Mouse (Mus musculus) cerebellum, adult 2 months (tissue): ENCODE measurements at regions not wholly inside any gene's neighbourhood (a gene's known extent, or its start where the extent isn't known, plus 50 kb on each side); places are given as distances from the start of the nearest gene placed in this dataset.

ENCODE experiments used
- DNase-seq, 2 experiments: peaks; one replicate each; pipeline ENCODE4 v3.0.0; 2021
- H3K27ac ChIP-seq: fragments of 200-500 bp; 2 replicates; pipeline ENCODE4 v1.5.1; 2012; ENCODE audit warnings: low read length, control low read depth, inconsistent platforms; ENCODE audit not compliant: insufficient read depth
- H3K27me3 ChIP-seq: fragments of 200-500 bp; 2 replicates; pipeline ENCODE4 v1.6.1; 2012; ENCODE audit warnings: inconsistent platforms, mild to moderate bottlenecking, low read length, moderate library complexity; ENCODE audit not compliant: control insufficient read depth, insufficient read depth
- H3K4me1 ChIP-seq: fragments of 200-500 bp; 2 replicates; pipeline ENCODE4 v1.6.1; 2011; ENCODE audit warnings: low read length; ENCODE audit not compliant: control insufficient read depth, insufficient read depth
- H3K4me3 ChIP-seq: fragments of 200-500 bp; replicated peaks from 2 replicates; pipeline ENCODE3; 2011; ENCODE audit warnings: mild to moderate bottlenecking, low read depth, low read length, control low read depth; ENCODE audit not compliant: insufficient read depth
- CTCF ChIP-seq: fragments of 200-500 bp; IDR thresholded peaks from 2 replicates; pipeline ENCODE4 v1.5.1; 2011; ENCODE audit warnings: low read depth, mild to moderate bottlenecking, control low read depth, low read length, moderate library complexity, borderline replicate concordance; ENCODE audit not compliant: insufficient read depth
- POLR2A ChIP-seq: fragments of 200-500 bp; IDR thresholded peaks from 2 replicates; pipeline ENCODE4 v1.6.1; 2011; ENCODE audit warnings: low read length, control low read depth, borderline replicate concordance; ENCODE audit not compliant: insufficient read depth
- WGBS: fragments of 180-500 bp; shearing (Covaris S2); methylation state at CpG from one replicate; pipeline ENCODE4 v1.1.7; 2018; 5-methylcytosine and 5-hydroxymethylcytosine counted together

- no peak for DNase-seq
- TF ChIP-seq CTCF (no peak), POLR2A (no peak)
- H3K27me3 ChIP-seq: no peaks in the 10 kb centered on the region; the same call in 1 of the 2 replicates
- H3K27ac ChIP-seq: no peak overlapping the region
- H3K4me3 ChIP-seq: no peak overlapping the region
- WGBS: 19% methylated on average over 16 of the region's 16 CpGs
- H3K4me1 ChIP-seq: no peaks in the 10 kb centered on the region
Measured at GRCm38 (mm10) chr6:148598746-148599337, 154.7 kb upstream of the Tmtc1 start.

GRCm38 (mm10) chr6:148595009-148595770 lies 151.0 kb upstream of the Tmtc1 start:
- Histone ChIP-seq H3K4me1 (no peaks in the 10 kb centered on the region), H3K27ac (no peak overlapping the region), H3K4me3 (no peak overlapping the region), H3K27me3 (no peaks in the 10 kb centered on the region; the same call in 1 of the 2 replicates)
- TF ChIP-seq POLR2A: no peak
- no peak for DNase-seq
- 77% methylated on average over 3 of the region's 3 CpGs for WGBS

GRCm38 (mm10) chr6:148588971-148589370 lies 144.8 kb upstream of the Tmtc1 start:
- H3K27ac ChIP-seq: no peak overlapping the region

GRCm38 (mm10) chr6:148586439-148587321 lies 142.5 kb upstream of the Tmtc1 start:
- Histone ChIP-seq H3K4me3 (no peak overlapping the region), H3K27me3 (no peaks in the 10 kb centered on the region), H3K4me1 (no peaks in the 10 kb centered on the region), H3K27ac (no peak overlapping the region)
- DNase-seq: no peak
- WGBS: 80% methylated on average over 10 of the region's 10 CpGs
- no peak for TF ChIP-seq CTCF
- no peak for TF ChIP-seq POLR2A

More at GRCm38 (mm10) chr6:148588971-148589370, 144.8 kb upstream of the Tmtc1 start:
- Histone ChIP-seq H3K4me3 (no peak overlapping the region), H3K4me1 (no peaks in the 10 kb centered on the region), H3K27me3 (no peaks in the 10 kb centered on the region)
- 8% methylated on average over 4 of the region's 4 CpGs for WGBS
- TF ChIP-seq POLR2A (no peak), CTCF (no peak)
- no peak for DNase-seq

GRCm38 (mm10) chr6:148584126-148584525 lies 139.9 kb upstream of the Tmtc1 start:
- TF ChIP-seq POLR2A: no peak
- no peak for TF ChIP-seq CTCF
- H3K27me3 ChIP-seq: no peaks in the 10 kb centered on the region
- no peaks in the 10 kb centered on the region for H3K4me1 ChIP-seq
- no peak for DNase-seq
- no peak overlapping the region for H3K27ac ChIP-seq
- no peak overlapping the region for H3K4me3 ChIP-seq
- WGBS: 30% methylated on average over 2 of the region's 2 CpGs

GRCm38 (mm10) chr6:148578281-148578680 lies 134.1 kb upstream of the Tmtc1 start:
- no peaks in the 10 kb centered on the region for H3K4me1 ChIP-seq
- no peak for DNase-seq
- H3K27ac ChIP-seq: no peak overlapping the region
- TF ChIP-seq CTCF: no peak
- WGBS: 14% methylated on average over 3 of the region's 3 CpGs
- no peak overlapping the region for H3K4me3 ChIP-seq
- H3K27me3 ChIP-seq: no peaks in the 10 kb centered on the region

GRCm38 (mm10) chr6:148577663-148578062 lies 133.5 kb upstream of the Tmtc1 start:
- H3K27me3 ChIP-seq: no peaks in the 10 kb centered on the region
- TF ChIP-seq CTCF (no peak), POLR2A (no peak)
- H3K27ac ChIP-seq: no peak overlapping the region
- WGBS: 83% methylated on average over 3 of the region's 3 CpGs
- H3K4me3 ChIP-seq: no peak overlapping the region
- H3K4me1 ChIP-seq: no peaks in the 10 kb centered on the region
- DNase-seq: no peak
